Mouse (Mus musculus): ENCODE data around the gene Greb1.

DNA sequence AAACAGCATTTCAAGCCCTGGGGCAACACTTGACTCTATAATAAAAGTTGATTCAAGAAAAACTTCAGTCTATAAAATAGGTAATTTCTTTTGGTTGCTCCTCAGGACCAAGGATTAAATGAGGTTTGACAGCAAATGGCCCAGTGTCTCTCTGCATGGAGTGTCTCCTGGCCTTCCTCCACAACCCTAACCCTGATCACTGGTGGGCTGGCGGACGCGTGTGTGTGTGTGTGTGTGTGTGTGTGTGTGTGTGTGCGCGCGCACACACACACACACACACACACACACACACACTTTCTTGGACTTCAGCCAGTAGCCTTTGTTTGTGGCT is 793 bp downstream of the Greb1 start:
- TF ChIP-seq CTCF (IDR thresholded peaks at IDR 0.05; ENCODE audit: control insufficient read depth, insufficient read depth, insufficient replicate concordance, low read depth, low read length) = no peak
- no peak for TF ChIP-seq POLR2A (IDR thresholded peaks at IDR 0.05; ENCODE audit: control insufficient read depth, low read depth, low read length)

All from testis, adult 2 months (tissue).